Mouse (Mus musculus) erythroblast, adult 5-6 weeks (primary cell): Measurements from ENCODE around the gene Ifrd1. TPM values are rescaled to one million over a fixed set of nuclear protein-coding genes. Genes with fewer than 3 reads are reported as not detected.
"Not testable (repeated sequence)": the region's sequence is repeated elsewhere in the genome, so short reads cannot be mapped to it uniquely, and the experiment has no call there.

Source experiments
- ATAC-seq: replicated peaks from 2 replicates; pipeline ENCODE4 v1.8.0; 2016; ENCODE audit warnings: moderate number of reproducible peaks, mild to moderate bottlenecking, moderate TSS enrichment, inconsistent platforms; ENCODE audit not compliant: poor library complexity, low FRiP score, severe bottlenecking
- total RNA-seq, 2 experiments: library from RNA; stranded (forward) in 1 of 2; stranded (reverse) in 1 of 2; fragments of 150-400 nt in 1 of 2; fragments of 200-764, 138-1000 nt in 1 of 2; gene quantifications; 2 replicates each; pipeline versions ENCODE4 v1.2.3 to v1.2.4; 2015 to 2017; ENCODE audit warnings: low replicate concordance in 2 of 2

Ifrd1 gene
- total RNA-seq (2015; ENCODE audit: low replicate concordance) (11.7 and 90.9 TPM in 2 replicates), total RNA-seq (2017; ENCODE audit: low replicate concordance) (15.4 and 19.7 TPM in 2 replicates)

- ATAC-seq = no peak
Measured at GRCm38 (mm10) chr12:40248454-40249180, at the start of gene Ifrd1. TSS of gene Ifrd1 (minus strand) at chr12:40248504.

- ATAC-seq = no peak
Measured at GRCm38 (mm10) chr12:40286539-40286938, 38.2 kb upstream of the Ifrd1 start.

GRCm38 (mm10) chr12:40280596-40281325 lies 32.5 kb upstream of the Ifrd1 start:
- no peak for ATAC-seq

GRCm38 (mm10) chr12:40277581-40277980 lies 29.3 kb upstream of the Ifrd1 start:
- ATAC-seq = no peak

- ATAC-seq = no peak
Measured at GRCm38 (mm10) chr12:40274931-40275330, 26.6 kb upstream of the Ifrd1 start.

- no peak for ATAC-seq
Measured at GRCm38 (mm10) chr12:40273339-40273738, 25.0 kb upstream of the Ifrd1 start.

- no peak for ATAC-seq
Measured at GRCm38 (mm10) chr12:40272710-40273109, 24.4 kb upstream of the Ifrd1 start.

GRCm38 (mm10) chr12:40268313-40268712 lies 20.0 kb upstream of the Ifrd1 start:
- ATAC-seq = no peak

- no peak for ATAC-seq
Measured at GRCm38 (mm10) chr12:40263712-40264111, 15.4 kb upstream of the Ifrd1 start.

- no peak for ATAC-seq
Measured at GRCm38 (mm10) chr12:40263006-40263405, 14.7 kb upstream of the Ifrd1 start.

- no peak for ATAC-seq
Measured at GRCm38 (mm10) chr12:40258462-40259000, 10.2 kb upstream of the Ifrd1 start.

GRCm38 (mm10) chr12:40257226-40257625 lies 8.9 kb upstream of the Ifrd1 start:
- no peak for ATAC-seq

GRCm38 (mm10) chr12:40256543-40256942 lies 8.2 kb upstream of the Ifrd1 start:
- ATAC-seq = no peak

GRCm38 (mm10) chr12:40256033-40256432 lies 7.7 kb upstream of the Ifrd1 start:
- ATAC-seq = no peak

- ATAC-seq = not testable (repeated sequence)
Measured at GRCm38 (mm10) chr12:40255310-40255709, 7.0 kb upstream of the Ifrd1 start.

GRCm38 (mm10) chr12:40254729-40255128 lies 6.4 kb upstream of the Ifrd1 start:
- no peak for ATAC-seq

- no peak for ATAC-seq
Measured at GRCm38 (mm10) chr12:40253241-40253640, 4.9 kb upstream of the Ifrd1 start.

GRCm38 (mm10) chr12:40250256-40250655 lies 2.0 kb upstream of the Ifrd1 start:
- no peak for ATAC-seq

- ATAC-seq = peak; percentile 62; the same call in 1 of the 2 replicates
Measured at GRCm38 (mm10) chr12:40247976-40248375, 328 bp downstream of the Ifrd1 start.

GRCm38 (mm10) chr12:40247384-40247783 lies 920 bp downstream of the Ifrd1 start:
- no peak for ATAC-seq

- no peak for ATAC-seq
Measured at GRCm38 (mm10) chr12:40245434-40245970, 2.8 kb downstream of the Ifrd1 start.
